Mouse (Mus musculus) small intestine, adult 2 months (tissue): ENCODE measurements around the gene Sos2. TPM values are rescaled to one million over a fixed set of nuclear protein-coding genes. Genes with fewer than 3 reads are reported as not detected.

Experiments used
- H3K27ac ChIP-seq: fragments of 200-500 bp; 2 replicates; pipeline ENCODE4 v1.5.1; 2012; ENCODE audit warnings: low read depth, low read length, control low read depth, inconsistent platforms; ENCODE audit not compliant: insufficient read depth
- H3K27me3 ChIP-seq: fragments of 200-500 bp; 2 replicates; pipeline ENCODE4 v1.6.1; 2012; ENCODE audit warnings: mild to moderate bottlenecking, moderate library complexity, low read length, inconsistent platforms; ENCODE audit not compliant: control insufficient read depth, insufficient read depth
- H3K36me3 ChIP-seq: fragments of 200-500 bp; 2 replicates; pipeline ENCODE4 v1.6.1; 2012; ENCODE audit warnings: mild to moderate bottlenecking, low read length, control low read depth, inconsistent platforms; ENCODE audit not compliant: control insufficient read depth, insufficient read depth
- H3K4me1 ChIP-seq: fragments of 200-500 bp; 2 replicates; pipeline ENCODE4 v1.6.1; 2012; ENCODE audit warnings: low read length, inconsistent platforms, mixed read lengths; ENCODE audit not compliant: control insufficient read depth, insufficient read depth, insufficient read length
- H3K4me3 ChIP-seq: fragments of 200-500 bp; 2 replicates; pipeline ENCODE4 v1.5.1; 2012; ENCODE audit warnings: low read depth, mild to moderate bottlenecking, control low read depth, inconsistent platforms, low read length, moderate library complexity
- CTCF ChIP-seq: fragments of 200-500 bp; IDR thresholded peaks from 2 replicates; pipeline ENCODE4 v1.5.1; 2012; ENCODE audit warnings: low read depth, mild to moderate bottlenecking, control low read depth, inconsistent platforms, low read length, moderate library complexity, mixed read lengths; ENCODE audit not compliant: insufficient replicate concordance, insufficient read length; ENCODE audit errors: extremely low read depth
- POLR2A ChIP-seq: fragments of 200-500 bp; IDR thresholded peaks from 2 replicates; pipeline ENCODE4 v1.6.1; 2012; ENCODE audit warnings: low read depth, mild to moderate bottlenecking, control low read depth, inconsistent platforms, low read length, moderate library complexity
- WGBS: fragments of 180-500 bp; shearing (Covaris S2); methylation state at CpG from one replicate; pipeline ENCODE4 v1.1.7; 2018; 5-methylcytosine and 5-hydroxymethylcytosine counted together
- polyA plus RNA-seq: library from polyadenylated mRNA; depleted of rRNA; stranded (reverse); fragments of >200 nt; gene quantifications from 2 replicates; pipeline ENCODE4 v1.2.3, GENCODE M21; 2012; rRNA removed

Sos2 gene
- polyA plus RNA-seq, result 4.3 and 12.0 TPM in 2 replicates

DNA sequence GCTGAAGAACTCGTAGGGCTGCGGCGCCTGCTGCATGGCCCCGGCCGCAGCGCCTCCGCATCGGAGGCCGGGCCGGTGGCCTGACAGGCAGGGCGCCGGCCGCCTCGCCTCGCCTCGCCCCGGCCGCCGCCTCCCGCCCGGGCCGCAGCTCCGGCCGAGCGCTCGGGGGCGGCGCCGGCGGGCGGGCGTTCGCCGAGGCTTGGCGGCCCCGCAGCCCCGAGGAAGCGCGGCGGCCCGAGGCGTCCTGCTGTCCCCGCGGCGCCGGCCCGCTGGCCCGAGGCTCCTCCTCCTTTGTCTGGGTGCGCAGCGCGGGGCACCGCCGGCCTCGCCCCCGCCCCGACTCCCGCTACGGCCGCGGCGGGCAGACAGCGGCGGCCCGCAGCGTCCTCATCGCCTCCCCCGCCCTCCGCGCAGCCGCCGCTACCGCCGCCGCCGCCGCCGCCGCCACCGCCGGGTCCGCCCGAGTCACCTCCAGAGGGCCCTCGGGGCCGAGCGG lies at the start of gene Sos2:
Sos2 (minus strand) TSS at position 287 of the 496 bp plus-strand sequence.
- no peaks in the 10 kb centered on the region for H3K36me3 ChIP-seq
- no peak for TF ChIP-seq CTCF
- no peak for TF ChIP-seq POLR2A
- WGBS, result 2% methylated on average over 81 of the region's 85 CpGs
- H3K27me3 ChIP-seq, result no peaks in the 10 kb centered on the region
- H3K4me3 ChIP-seq, result peak within 1 kb of the TSS; percentile 95
- peaks cover 2% of the 10 kb centered on the region; the same call in 1 of the 2 replicates for H3K4me1 ChIP-seq
- H3K27ac ChIP-seq, result peak within 1 kb of the TSS; percentile 90

DNA sequence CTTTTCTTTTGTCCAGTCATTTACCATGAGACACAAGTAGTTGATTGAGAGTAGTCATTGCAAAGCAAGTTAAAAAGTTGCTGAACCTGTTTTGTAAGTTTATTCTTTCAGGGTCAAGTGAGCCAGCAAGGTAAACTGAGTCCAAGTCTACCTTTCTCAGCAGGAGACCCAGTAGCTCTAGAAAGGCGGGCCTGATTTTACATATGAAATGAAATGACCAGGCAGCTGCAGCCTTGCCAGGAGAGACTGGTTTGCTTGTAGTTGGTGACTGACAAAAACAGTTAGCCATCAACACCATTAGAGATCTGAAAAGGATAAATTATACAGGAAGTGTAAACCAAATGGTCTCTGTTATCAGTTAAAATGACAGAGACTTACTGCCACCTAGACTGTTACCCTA lies 48.7 kb upstream of the Sos2 start:
- no peak overlapping the region for H3K4me3 ChIP-seq
- H3K36me3 ChIP-seq, result peaks cover 2% of the 10 kb centered on the region; the same call in 1 of the 2 replicates
- TF ChIP-seq POLR2A (no peak), CTCF (no peak)
- no peaks in the 10 kb centered on the region for H3K27me3 ChIP-seq
- 98% methylated on average over 1 of the region's 1 CpGs for WGBS
- no peak overlapping the region for H3K27ac ChIP-seq
- no peaks in the 10 kb centered on the region for H3K4me1 ChIP-seq

DNA sequence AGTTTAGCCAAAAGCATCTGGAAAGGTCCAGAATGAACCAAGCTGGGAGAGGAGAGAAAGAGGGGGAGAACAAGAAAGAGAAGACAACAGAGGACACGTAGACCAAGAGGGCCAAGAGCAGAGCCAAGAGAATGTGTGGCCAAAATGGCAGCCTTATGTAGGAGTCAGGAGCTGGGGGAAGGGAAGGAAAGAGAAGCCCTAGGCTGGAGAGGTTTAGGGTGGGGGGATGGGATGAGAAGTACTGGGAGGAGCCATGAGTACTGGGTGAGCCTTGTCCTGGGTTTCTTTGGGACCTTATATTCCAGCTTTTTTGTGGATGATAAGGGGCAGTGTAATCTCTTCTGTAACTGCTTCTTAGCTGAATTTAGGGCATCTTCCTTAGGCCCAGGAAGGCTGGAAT lies 47.6 kb upstream of the Sos2 start:
- TF ChIP-seq CTCF, result no peak
- no peak for TF ChIP-seq POLR2A
- 100% methylated on average over 1 of the region's 1 CpGs for WGBS
- H3K4me1 ChIP-seq, result no peaks in the 10 kb centered on the region

DNA sequence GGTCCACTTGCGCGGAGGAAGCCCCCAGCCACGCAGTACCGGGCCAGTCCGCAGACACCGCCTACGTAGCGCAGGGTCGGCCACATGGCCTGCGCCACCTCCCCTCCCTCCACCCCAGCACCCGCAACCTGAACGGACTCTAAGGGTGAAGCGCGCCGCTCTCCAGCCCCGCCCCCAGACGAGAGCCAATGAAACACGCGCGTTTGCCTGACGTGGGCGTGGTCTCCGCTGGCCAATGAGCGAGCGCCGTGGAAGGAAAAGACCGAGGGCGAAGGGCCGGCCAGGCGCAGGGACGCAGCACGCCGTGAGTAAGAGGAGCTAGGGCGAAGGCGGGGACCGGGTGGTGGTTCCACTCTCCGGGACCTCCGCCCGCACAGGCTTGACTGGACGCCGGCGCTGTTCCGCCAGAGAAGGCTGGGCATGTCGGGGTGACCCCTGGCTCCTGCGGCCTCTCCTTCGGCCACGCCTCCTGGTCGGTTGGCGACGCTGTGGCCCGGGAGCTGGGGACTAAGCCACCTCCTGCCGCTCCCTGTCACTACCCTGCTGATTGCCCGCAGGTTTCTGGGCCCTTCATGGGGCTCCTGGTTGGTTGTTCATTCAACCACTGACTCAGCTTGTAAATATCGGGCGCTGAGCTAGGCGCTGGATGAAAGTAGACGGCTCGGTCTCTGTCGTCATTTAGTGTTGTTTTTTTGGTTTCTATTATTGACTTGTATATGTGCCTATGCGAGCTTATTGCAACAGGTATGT lies 43.2 kb upstream of the Sos2 start, which contains the start of the genes L2hgdh and Atp5s:
L2hgdh (minus strand) TSS at position 163 of the 750 bp plus-strand sequence.
Atp5s (plus strand) TSS at position 240 of the 750 bp plus-strand sequence.
- Histone ChIP-seq H3K4me3 (peak within 1 kb of the TSS; percentile 89), H3K36me3 (peaks cover 3% of the 10 kb centered on the region; the same call in 1 of the 2 replicates), H3K4me1 (peaks cover 10% of the 10 kb centered on the region; the same call in 1 of the 2 replicates), H3K27ac (peak within 1 kb of the TSS; percentile 77), H3K27me3 (no peaks in the 10 kb centered on the region)
- under 1% methylated on average over 59 of the region's 60 CpGs for WGBS
- peak; percentile 91 for TF ChIP-seq POLR2A
- 0 out of 2 replicates have a peak, but pooled peaks have one; percentile 5 for TF ChIP-seq CTCF

More for the DNA sequence above, 47.6 kb upstream of the Sos2 start:
- Histone ChIP-seq H3K27me3 (no peaks in the 10 kb centered on the region), H3K27ac (no peak overlapping the region), H3K36me3 (peaks cover 2% of the 10 kb centered on the region; the same call in 1 of the 2 replicates), H3K4me3 (no peak overlapping the region)

DNA sequence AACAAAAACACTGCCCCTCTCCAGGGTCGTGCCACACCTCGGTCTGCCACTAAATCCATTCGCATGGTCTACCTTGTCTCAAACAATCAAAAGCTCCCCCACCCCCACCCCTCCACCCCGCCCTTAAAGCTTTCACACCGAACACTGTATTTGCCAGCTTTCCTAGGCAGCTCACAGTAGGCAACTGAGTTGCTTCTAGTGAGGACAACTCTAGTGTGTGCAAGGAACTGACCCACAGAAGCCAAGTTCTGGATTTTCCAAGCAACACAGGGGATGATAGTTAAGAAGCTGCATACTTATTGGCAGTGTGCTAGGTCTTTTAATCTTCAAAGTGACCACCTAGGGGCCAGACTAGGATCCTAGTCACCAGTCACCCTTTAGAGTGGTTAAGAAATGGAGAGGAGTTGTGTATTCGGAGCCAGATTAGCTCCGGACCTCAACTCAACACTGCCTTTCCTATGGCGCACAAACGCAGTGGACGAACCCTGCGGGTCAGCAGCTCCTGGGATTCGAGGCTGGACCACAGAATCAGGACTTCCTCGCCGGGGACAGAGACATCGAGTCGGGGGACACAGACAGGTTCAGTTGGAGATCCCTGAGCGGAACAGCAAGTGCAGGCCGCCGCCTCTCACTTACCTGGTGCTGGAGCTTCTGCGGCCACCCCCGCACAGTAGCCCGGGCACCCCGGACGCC lies 42.5 kb upstream of the Sos2 start:
- H3K27me3 ChIP-seq, result no peaks in the 10 kb centered on the region
- H3K27ac ChIP-seq, result peak overlapping the region; percentile 30
- H3K4me3 ChIP-seq, result peak overlapping the region; percentile 89
- 2% methylated on average over 24 of the region's 24 CpGs for WGBS
- peaks cover 9% of the 10 kb centered on the region; the same call in 1 of the 2 replicates for H3K36me3 ChIP-seq
- peaks cover 10% of the 10 kb centered on the region; the same call in 1 of the 2 replicates for H3K4me1 ChIP-seq
- TF ChIP-seq CTCF, result no peak
- no peak for TF ChIP-seq POLR2A

DNA sequence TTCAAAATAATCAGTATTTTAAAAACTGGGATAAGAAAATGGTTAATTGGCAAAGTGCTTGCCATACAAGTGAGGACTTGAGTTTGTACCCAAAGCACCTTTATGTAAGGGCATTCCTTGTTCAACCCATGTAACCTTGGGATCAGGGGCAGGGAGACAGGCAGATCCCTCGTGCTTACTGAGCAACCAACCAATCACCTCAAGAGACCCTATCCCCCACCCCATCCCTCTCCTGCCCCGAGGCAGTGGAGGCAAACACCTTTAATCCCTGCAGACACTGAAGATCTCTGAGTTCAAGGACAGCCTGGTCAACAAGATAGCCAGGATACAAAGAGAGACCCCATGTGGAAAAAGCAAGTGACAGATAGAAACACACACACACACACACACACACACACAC lies 41.7 kb upstream of the Sos2 start:
- Histone ChIP-seq H3K36me3 (peaks cover 9% of the 10 kb centered on the region; the same call in 1 of the 2 replicates), H3K4me3 (peak overlapping the region; percentile 89), H3K27me3 (no peaks in the 10 kb centered on the region), H3K27ac (no peak overlapping the region), H3K4me1 (peaks cover 10% of the 10 kb centered on the region; the same call in 1 of the 2 replicates)
- 58% methylated on average over 2 of the region's 2 CpGs for WGBS
- TF ChIP-seq POLR2A, result no peak
- TF ChIP-seq CTCF, result no peak

DNA sequence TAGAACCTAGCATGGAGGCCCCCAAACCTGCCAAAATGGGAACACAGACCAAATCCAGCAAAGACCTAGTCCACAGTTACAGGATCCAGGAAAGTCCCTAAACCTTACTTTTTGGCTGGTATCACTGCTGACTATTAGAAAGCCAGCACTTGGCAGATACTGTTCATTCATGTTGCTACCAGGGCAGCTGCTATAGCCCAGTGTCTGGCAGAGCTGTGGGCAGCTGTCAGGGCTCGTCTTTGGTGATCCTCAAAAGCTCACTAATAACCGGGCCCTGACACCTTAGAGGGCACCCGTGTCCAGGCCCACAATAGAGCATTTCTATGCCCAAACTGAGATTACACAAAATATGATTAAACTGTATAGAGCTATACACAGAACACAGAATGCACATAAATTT lies 41.2 kb upstream of the Sos2 start:
- Histone ChIP-seq H3K27ac (0 out of 2 replicates have a peak overlapping the region, but pooled peaks have one; percentile 4), H3K36me3 (peaks cover 11% of the 10 kb centered on the region), H3K27me3 (no peaks in the 10 kb centered on the region), H3K4me3 (no peak overlapping the region), H3K4me1 (peaks cover 10% of the 10 kb centered on the region; the same call in 1 of the 2 replicates)
- WGBS, result 89% methylated on average over 3 of the region's 3 CpGs
- TF ChIP-seq CTCF (no peak), POLR2A (no peak)
